Mouse (Mus musculus) inflammation-experienced regulatory T-cells, adult 6 months (primary cell): Measurements from ENCODE around the gene Map6. TPM values are rescaled to one million over a fixed set of nuclear protein-coding genes. Genes with fewer than 3 reads are reported as not detected.

Source experiments
- ATAC-seq: one replicate; pipeline ENCODE4 v1.8.0; 2017
- polyA plus RNA-seq, 3 experiments: library from polyadenylated mRNA; unstranded; fragments of 100-300 nt; shearing (Covaris generic); gene quantifications; one replicate each; pipeline ENCODE4 v1.2.1; 2017

Map6 gene
- polyA plus RNA-seq, 3 experiments from 2014 or later = 3.1 to 5.6 (median 3.2) TPM

DNA sequence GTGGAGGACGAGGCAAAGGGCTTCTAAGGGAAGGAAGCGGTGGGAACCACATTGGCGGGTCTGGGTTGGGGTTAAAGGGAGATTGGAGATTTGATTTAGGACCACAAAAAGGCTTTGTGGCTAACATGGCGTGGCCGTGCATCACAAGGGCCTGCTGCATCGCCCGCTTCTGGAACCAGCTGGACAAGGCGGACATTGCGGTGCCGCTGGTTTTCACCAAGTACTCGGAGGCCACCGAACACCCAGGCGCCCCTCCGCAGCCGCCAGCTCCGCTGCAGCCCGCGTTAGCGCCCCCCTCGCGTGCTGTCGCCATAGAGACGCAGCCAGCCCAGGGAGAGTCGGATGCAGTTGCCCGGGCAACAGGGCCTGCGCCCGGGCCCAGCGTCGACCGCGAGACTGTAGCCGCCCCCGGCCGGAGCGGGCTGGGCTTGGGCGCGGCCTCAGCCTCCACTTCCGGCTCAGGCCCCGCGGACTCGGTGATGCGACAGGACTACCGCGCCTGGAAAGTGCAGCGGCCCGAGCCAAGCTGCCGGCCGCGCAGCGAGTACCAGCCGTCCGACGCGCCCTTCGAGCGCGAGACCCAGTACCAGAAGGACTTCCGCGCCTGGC is 754 bp downstream of the Map6 start:
- peak; percentile 51 for ATAC-seq

DNA sequence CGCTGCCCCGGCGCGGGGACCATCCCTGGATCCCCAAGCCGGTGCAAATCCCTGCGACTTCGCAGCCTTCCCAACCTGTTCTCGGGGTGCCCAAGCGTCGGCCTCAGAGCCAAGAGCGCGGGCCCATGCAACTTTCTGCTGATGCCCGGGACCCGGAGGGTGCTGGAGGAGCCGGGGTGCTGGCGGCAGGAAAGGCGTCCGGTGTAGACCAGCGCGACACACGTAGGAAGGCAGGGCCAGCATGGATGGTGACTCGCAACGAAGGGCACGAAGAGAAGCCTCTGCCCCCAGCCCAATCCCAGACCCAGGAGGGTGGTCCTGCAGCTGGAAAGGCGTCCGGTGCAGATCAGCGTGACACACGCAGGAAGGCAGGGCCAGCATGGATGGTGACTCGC is 1.3 kb downstream of the Map6 start:
- ATAC-seq = peak; percentile 34

DNA sequence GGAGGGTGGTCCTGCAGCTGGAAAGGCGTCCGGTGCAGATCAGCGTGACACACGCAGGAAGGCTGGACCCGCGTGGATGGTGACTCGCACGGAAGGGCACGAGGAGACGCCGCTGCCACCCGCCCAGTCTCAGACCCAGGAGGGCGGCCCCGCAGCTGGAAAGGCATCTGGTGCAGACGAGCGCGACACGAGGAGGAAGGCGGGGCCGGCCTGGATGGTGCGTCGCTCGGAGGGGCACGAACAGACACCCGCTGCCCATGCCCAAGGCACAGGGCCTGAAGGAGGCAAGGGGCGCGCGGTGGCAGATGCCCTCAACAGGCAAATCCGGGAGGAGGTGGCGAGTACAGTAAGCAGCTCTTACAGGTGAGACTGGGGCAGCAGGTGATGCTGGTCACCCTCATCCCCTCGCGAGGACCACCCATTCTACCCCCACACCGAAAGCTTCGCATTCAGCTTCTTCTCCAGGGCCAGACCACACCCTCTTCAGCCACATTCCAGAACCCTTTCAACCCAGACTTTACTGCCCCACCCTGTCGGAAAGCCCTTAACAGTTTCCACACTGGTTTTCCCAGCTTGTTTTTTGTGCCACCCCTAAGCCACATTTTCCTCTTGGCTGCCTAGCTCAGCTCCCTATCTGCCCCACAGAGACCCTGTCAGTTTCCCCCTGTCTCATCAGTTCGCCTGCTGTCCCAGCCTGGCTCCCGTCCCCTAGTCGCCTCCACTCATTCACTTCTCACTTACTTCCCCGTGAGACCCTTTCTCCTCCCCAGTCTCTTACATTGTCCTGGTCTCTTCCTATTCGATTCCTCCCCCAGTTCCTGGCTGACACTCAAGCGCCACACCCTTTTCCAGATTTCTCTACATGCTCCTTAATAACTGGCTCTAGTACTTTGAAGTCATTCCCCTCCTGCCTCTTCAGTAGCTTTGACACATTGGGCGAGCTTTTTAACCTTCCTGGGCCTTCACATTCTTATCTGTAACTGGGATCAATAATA is 2.0 kb downstream of the Map6 start:
- no peak for ATAC-seq

DNA sequence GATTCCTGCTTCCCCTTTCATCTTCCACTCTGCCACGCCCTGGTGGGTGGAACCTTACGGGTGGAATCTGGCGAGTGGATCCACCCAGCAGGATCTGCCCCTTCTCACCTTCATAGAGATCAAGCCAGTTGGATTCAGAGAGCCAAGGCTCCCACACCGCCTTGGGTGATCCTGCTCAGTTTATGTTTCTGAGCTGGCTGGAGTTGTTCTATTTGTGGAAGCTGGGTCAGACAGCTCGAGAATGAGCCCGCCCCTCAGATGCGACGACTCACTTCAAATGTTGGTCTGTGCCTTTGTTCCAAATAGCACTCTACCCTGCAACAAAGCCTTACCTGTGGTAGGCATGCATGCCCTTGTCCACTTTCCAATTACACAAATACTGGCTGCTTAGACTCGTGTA is 4.4 kb downstream of the Map6 start:
- no peak for ATAC-seq

DNA sequence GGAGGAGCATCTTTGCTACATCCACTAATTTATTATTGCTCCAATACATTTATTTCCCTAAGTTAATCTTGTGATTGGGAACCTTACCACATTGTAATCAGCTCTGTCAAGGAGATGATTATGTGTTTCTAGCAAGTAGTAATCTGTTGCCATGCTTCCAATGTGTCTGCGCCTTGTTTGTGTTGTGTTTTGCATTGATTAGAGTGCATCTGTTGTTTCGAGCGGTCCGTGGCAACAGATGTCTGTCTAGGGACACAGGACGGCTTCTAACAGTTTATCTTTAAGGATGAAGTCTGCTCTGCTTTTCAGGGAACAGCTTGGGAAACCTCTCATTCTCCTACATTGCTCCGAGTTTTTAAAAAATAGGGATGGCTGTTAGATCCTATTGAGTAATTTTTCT is 7.9 kb downstream of the Map6 start:
- no peak for ATAC-seq

DNA sequence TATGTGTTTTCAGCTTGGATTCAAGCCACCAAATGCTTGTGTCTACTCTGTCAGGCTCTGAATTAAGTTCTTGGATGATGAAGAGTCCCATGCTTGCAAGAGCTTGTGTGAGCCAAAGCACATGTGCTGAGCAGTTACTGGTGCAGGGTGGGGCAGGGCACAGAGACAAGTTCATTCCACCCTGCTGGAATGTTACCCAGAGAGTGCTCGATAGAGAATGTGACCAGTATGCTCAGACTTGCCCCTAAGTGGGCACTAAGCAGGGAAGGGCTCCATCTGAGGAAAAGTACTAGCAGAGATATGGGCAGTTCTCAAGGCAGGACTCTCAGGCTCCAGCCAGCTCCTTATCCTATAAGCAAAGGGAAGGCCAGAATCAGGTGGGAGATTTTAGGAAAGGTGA is 9.4 kb downstream of the Map6 start:
- ATAC-seq = no peak

DNA sequence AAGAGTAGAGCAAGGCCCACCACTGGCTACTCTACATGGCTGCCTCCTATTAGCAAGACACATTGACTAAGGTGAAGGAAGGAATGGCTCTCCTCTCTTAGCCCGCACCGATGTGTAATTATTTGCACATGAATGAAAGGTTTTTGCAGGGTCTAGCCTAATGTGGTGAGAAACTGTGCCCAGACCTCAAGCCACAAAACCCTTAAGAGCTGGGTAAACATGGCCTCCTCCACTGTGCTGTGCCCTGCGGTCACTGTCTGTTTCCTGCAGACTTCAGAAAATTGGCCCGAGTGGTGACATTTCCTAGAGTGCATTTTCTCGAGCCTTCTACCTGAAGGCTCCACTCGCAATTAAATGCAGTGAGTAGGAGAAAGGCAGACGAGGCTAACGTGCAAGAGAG is 11.1 kb downstream of the Map6 start:
- no peak for ATAC-seq

DNA sequence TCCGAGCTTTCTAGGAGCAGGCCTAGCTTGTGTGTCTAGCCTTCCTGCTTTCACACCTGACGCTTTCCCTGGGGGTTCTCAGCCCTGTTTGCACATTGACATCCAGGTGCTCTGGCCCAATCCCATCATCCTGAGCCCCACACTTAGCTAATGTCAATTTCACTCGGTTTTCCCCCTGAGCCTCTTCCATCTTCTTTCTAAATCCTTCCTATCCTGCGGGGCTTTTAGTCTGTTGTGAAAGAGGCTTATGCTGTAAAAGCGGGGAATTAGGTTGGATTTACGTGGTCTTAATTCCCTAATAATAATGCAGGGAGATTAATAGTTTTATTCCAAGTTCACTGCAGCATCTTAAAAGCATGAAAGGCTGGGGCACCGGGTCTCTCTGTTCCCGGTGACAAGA is 12.3 kb downstream of the Map6 start:
- ATAC-seq = no peak

DNA sequence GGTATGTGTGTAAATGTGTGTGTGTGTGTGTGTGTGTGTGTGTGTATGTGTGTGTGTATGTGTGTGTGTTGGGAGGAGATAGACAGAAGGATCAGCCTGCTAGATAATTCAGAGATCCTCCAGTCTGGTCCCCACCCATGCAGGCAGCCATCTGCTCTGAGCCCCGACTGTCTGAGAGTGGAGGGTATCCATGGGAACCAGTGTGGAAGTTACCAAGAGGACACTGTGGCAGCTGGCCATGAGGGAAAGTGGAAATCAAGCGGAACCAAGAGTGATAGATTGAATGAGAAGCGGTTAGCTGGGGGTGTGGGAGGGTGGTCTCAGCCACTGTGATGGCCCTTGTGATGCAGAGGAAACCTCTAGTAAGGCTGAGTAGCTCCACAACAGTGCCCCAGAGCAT is 20.0 kb downstream of the Map6 start:
- no peak for ATAC-seq

DNA sequence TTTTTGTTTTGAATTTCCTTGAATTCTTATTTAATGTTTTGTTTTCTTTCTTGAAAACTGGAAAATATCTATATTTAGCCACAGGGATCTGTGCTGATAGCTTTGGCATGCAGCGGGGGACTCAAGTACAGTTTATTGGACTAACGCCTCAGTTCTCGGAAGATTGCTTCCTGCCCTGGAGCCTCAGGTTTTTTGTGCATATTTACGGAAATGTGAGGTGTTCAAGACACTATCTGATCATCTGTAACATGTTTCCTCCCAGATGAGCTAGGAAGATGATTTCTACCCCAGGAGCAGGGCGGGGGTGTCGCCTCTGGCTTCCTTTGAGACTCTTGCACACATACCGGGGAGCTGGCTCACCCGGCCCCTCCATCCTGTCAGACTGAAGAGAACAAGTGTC is 22.8 kb downstream of the Map6 start:
- peak; percentile 28 for ATAC-seq

DNA sequence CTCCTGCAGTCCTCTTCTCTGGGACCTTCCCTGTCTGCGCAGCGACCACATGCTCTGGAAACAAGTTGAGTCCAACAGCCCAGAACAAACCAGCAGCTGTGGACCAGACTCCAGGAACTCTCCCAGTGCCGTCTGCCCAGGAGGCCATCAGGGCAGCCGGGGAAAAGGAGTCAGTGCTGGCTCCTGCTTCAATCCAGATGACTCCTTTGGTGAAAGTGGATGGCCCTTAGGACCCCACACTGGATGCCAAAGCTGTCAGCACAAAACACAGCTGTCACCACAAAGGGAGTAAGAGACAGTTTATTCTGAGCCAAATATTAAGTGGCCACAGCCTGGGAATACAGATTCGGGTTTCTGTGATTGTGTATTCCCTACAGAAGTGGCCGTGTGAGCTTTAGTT is 23.7 kb downstream of the Map6 start:
- ATAC-seq = no peak

DNA sequence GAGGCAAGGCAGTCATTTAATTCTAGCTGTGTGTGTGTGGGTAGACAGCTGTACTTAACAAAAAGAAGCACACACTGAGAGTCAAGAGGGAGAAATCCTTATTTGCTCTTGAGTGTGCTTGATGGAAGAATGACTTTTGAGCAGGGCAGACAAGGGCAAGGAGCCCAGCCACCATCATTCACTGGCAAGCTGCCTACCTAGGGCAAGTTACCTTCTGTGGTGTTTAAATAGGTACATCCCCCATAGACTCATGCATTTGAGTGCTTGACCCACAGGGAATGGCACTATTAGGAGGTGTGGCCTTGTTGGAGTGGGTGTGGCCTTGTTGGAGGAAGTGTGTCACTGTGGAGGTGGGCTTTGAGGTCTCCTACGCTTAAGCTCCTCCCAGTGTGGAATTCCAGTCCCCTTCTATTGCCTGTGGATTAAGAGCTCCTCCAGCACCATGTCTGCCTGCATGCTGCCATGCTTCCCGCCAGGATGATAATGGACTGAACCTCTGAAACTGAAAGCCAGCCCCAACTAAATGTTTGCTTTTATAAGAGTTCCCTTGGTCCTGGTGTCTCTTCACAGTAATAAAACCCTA is 27.0 kb downstream of the Map6 start:
- ATAC-seq = no peak

DNA sequence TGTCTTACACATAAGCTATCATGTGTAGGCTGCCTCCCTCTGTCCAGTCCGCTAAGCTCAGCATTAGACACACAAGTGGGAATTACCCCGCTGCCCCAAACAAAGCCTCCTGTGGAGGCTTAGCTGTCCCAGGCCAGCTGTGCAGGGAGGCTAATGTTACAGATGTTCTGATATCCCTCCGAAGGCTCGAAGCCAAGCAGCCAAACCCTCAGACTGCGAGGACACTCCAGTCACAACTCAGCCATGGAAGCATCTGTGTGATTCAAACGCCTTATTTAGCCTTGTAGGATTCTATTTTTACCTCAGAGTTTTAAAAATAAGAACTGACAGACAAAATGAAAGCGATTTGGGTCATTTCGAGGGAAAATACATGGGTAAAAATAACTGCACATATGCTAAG is 27.9 kb downstream of the Map6 start:
- ATAC-seq = no peak

DNA sequence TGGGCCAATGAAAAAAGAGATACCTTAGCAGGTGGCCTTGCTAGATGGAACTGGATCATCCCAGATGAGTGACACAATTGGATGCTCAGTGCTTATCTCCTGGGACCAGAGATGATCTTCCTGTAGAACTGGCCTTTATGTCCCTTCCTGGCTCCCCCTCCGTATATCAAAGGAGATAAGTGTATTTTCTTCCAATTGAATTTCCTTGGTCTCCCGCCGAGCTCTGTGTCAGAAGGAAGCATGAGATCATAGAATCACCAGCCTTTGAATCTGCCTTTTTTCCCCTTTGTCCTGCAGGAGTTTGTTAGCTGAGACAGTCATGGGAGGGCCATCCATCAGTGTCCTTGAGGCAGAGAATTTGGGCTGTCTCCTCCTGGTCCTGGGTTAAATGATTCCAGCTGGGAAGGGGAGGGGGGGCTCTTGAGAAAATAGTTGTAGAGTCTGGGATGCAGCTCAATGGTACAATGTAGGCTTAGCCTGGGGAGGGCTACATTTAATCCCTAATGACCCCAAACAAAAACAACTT is 33.5 kb downstream of the Map6 start:
- no peak for ATAC-seq

DNA sequence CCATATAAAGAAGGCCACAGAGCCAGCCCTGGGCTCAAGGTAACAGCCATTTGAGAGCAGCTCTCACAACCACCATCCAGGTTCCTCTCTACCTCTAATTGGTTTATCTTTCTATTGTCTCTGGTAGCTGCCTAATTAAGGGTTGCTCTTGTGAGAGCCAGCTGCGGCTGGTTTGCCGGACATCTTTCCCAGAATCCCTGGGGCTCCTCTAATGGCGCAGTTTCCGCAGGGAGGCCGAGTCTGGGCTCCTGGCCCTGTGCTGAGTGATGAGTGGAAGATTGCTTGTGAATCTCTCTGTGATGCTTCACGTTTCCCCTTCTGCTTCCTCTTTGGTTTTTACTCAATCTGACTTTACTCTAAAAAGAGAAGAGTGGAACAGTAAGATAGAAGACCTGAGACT is 36.8 kb downstream of the Map6 start:
- no peak for ATAC-seq

DNA sequence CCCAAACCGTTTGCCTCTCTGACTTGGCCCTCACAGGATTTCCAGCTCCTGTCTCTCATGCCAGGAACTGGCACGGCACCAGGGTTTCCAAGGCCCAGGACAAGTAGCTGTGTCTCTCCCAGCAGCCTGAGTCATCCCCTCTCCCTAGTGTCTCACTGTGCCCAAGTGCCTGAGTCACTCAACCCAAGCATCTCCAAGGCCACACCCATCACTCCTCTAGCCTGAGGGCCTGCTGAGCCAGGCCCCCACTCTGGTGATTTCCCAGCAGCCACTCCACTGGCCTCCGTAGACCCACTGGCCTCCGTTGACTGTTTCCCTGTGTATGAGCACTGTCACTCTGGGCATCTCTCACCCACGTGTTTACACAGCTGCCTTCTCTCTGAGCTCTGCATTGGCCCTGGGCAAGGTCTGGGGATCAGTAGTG is 37.7 kb downstream of the Map6 start:
- no peak for ATAC-seq

DNA sequence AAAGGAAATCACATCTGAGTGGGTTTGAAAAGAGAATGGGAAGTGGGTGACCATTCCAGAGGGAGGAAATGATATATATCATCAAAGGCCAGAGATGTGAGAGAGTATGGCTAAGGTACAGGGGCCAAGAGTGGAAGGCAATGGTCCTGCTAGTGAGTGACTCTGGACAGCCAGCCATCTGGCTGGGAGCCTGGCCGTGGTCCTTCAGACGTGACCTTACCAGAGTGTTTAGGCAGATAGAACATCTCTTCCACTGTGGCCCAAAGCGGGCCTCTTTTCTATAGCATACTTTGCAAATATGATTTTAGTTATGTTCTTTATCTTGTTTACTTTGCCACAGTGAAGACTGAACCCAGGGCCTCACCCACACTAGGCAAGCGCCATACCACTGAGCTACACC is 38.4 kb downstream of the Map6 start:
- ATAC-seq = no peak

DNA sequence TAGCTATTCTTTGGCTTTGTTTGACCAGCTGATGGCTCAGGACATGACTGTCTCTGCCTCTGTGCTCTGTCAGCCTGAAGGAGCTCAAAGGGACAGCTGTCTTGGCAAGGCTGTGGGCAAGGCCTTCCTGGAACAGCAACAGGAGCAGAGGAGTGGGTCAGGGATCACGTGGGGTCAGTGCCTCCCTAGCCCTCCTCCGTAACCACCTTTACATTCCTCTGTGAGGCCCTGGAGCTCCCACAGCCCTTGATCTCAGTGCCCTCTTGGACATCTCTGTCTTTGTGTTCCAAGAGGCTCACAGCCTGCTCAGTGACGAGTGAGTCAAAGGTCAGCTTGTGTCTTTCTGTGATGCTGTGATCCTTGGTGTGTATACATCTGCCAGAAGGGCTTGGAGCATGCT is 39.4 kb downstream of the Map6 start:
- ATAC-seq = no peak

DNA sequence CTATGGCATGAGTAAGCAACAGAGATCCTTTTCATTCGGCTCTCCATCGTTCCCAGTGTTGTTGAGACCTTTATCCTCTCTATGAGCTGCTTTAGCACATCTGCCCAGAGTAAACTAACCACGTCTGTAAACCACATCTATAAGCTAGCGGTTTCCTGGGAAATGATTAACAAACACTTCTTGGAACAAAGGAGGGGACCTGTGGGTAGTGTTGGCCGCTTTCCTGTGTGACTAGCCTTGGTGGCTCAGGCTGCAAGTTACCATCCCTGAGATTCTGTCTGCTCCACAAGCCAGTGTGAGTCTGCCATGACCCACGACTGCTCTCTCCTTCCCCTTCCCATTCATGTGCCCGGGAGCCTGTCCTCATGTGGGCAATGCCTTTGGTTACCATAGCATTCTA is 44.2 kb downstream of the Map6 start:
- peak; percentile 41 for ATAC-seq

DNA sequence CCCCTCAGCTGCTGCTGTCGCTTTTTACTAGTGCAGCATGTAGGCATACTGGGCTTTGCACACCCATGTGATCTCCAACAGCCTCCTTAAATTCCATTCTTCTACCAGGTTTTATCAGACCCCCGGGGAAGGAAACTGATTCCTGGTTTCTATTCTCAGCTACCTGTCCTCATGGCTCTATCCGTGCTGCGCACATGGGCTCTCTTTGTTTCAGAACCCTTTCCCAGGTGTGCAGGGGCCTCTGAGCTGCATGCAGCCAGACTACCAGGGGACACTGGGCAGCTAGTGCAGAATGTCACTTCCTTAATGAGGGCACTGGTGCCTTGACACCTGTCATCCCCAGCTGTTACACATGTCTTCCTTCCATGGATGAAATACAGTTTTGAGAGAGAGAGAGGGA is 44.8 kb downstream of the Map6 start:
- no peak for ATAC-seq

DNA sequence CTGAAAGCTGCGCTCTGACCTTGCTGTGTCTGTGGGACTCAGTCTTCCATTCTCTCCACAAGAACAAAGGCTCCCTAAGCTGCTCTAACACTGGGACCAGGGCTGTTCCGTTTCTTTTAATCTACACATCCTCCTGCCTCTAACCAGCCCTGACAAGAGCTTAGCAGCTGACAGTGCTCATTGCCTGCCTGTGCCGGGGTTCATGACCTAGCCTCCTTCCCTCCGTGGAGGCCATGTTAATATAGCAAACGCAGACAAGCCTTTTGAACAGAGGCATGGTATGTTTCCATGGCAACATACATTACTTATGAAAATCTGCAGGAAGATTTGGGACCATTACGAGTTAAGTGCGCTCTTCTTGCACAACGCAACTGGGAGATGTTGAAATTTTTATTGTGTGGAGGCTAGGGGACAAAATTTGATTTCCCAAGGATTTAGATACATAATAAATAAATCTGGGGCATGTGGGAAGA is 45.5 kb downstream of the Map6 start:
- ATAC-seq = no peak

DNA sequence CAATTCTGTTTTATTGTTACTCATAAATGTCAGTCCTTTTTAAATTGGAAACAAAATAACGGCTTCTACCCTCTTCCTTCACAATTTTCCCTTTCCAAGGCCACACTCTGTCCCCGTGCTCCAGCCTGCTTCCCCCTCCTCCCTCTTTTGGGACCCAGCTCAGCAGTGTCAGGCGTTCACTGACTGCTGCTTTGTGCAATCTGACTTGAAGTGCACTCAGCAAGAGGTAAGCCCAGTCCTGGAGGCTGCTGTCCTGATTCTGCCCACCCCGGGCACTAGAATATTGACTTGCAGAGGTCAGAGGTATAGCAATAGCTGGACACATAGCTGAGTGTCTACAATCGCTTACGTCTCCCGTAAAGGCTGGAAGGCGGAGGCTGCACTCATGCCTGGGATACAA is 46.0 kb downstream of the Map6 start:
- no peak for ATAC-seq

DNA sequence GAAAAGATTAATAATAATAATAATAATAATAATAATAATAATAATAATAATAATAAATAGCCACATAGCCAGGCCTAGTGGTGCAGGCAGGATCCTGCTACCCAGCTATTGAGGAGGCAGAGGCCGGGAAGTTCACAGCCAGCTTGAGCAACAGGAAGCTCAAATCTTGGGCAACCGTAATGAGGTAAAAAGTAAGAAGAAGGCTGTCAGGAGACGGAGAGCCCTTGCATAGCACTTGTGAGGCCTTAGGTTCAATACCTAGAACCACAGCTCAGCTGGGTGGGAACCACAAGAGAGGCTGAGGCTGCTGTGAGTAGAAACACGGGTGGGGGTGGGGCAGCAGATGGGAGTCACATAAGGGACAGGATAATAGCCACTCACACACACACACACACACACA is 47.3 kb downstream of the Map6 start:
- ATAC-seq = no peak

DNA sequence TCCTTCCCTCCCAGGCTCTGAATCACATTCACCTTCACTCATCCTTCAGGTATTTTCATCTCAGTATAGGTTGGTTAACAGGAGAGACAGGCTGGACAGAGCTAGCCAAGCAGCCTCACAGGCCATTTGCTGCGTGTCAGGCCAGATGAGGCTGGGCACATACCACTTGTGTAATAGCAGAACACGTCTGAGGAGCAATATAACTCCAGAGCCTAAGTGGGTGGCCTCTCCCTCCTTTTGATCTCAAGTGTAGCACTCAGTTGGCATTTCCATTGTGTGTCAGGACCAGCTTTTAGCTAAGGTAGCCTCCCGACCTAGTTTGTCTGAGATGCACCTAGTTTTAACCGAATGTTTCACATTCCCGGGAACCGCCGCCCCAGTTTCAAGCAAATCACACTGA is 49.0 kb downstream of the Map6 start:
- no peak for ATAC-seq
